Mouse (Mus musculus) kidney, adult 9 months (tissue): ENCODE results near the gene Med9.

Experiments
- DNase-seq: peaks from one replicate; pipeline ENCODE4 v3.0.0; 2022

Med9 gene

DNA sequence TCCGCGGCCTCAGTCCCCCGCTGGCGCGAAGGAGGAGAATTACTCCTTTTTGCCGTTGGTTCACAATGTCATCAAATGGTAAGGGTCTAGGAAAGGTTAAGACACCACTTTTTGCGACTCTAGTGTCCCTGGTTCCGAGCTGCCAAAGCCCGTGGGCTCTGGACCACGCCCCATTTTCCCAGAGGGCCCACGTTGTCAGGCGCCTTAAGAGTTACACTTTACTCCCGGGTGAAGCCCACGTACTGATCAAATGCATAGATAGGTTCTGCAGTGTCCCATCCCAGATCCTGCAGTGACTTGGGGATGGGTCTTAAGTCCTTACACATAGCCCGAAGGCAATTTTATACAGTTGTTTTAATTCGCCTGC is 378 bp downstream of the Med9 start:
- DNase-seq = no peak

DNA sequence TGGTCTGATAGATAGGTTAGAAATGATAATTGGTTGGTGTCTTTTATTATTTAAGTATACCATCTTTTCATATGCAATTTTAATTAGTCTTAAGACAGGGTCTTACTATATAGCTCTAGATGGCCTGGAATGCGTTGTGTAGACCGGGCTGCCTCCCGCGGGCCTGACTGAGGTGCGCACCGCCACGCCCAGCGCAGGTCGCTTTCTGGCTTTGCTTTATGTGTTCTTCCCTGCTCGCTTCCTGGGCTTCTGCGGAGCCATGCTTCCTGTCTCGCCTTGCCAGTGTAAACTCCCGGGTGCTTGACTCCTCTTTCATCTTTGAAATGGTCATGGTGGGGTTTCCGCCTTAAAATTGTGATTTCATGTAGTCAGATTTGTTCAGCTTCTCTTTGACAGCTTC is 4.9 kb downstream of the Med9 start:
- no peak for DNase-seq

DNA sequence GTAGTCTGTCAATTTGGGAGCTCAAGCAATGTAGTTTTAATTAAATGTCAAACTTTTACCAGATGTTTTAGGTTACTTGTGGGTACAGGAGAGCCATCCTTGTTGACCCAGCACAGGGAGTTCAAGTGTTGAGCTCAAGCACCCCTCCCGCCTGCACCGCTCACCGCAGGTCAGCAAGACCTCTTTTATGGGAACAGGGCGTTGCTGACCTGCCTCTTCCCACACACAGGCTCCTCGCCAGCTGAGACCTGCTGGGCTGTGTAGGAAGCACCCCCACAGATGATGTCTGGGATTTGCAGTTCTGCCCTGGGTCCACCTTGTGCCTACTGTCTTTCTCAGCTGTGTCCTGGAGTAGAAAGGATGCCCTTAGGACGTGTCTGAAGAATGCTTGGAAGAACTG is 8.7 kb downstream of the Med9 start:
- no peak for DNase-seq

DNA sequence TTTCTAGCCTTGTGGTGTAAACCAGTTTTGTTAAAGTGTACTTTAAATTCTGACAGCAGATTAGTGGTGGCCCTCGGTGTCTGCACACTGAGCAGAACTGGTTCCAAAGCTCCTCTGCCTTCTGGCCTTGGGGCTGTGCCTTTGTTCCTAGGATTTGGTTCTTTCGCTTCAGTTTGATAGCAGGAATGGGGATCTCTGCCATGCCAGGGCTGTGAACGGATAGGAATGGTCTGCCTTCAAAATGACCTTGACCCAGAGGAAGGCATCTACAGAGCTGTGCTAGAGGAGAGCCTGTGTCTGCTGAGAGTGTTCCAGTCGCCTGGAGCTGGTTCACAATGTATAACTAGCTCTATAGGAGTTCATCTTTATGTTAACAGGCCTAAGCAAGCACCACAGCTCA is 11.4 kb downstream of the Med9 start:
- no peak for DNase-seq

DNA sequence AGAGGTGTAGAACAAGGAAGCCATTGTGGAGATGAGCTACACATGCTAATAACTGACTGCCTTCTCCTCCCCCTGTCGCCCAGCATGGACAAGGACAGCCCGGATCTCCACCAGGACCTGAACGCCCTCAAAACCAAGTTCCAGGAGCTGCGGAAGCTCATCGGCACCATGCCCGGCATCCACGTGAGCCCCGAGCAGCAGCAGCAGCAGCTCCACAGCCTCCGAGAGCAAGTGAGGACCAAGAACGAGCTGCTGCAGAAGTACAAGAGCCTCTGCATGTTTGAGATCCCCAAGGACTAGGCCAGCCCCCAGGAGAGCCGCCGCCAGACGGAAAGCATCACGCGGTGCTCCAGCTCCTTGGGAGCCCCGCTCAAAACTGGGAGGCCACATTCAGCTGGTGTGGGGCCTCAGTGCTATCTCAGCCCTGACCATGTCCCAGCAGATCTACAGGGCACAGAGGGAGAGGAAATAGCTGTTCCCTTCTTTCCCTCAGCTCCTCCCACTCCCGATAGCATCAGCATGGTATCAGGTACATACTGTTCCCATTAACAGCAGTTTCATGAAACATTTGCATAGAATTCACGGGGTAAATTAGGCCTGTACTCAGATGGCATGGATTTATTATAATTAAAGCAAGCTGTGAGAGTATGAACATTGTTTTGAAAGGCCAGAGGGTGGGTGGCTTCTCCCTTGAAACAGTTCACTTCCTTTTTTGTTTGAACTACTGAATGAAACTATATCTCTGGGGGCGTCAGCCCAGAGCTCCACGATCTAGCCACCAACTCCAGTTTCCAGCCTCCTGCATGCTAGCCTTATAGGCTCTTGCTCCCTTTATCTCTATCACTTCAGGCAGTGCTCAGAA is 12.7 kb downstream of the Med9 start:
- DNase-seq = peak; percentile 39

DNA sequence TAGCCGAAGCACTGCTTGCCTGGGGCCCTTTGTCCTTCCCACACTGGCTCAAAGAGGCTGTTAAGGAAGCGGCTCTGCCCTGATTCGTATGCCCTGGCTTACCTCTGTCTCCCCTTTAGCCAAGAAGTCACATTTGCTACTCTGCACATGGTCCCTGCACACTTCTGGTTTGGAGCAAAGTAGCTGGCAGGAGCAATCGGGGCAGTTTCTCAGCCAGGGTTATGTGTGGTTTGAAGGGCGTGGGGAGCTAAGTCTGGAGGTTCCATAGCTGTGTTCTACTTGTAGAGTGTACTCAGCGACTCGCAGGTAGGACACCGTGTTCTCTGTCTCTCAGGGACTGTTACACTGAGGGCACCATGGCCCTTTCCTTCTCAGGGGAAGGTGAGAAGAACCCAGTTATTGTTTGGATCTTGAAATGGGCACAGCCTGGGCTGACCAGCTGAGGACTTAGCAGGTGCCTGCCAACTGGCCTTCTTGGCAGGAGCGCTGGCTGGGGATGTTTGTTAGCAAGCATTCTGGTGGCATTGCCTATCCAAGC is 13.4 kb downstream of the Med9 start:
- DNase-seq = peak; percentile 27

DNA sequence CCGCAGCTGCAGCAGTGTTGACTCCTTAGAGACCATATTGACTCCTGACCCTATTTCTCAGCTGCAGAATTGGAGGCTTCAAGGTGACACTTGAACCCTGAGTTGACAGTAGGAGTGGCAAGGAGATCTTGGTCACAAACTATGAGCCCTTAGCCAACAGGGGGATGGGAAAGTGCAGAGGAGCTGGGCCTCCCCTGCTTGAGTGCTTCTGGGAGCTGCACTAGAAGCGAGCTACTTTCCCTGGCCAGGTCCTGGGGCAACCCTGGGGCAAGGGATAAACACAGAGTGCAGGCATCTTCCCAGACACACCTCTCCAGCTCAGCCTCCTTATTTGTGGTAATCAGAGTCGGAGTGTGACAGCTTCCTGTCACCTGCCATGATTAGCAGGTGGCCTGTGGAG is 14.6 kb downstream of the Med9 start:
- DNase-seq = no peak

DNA sequence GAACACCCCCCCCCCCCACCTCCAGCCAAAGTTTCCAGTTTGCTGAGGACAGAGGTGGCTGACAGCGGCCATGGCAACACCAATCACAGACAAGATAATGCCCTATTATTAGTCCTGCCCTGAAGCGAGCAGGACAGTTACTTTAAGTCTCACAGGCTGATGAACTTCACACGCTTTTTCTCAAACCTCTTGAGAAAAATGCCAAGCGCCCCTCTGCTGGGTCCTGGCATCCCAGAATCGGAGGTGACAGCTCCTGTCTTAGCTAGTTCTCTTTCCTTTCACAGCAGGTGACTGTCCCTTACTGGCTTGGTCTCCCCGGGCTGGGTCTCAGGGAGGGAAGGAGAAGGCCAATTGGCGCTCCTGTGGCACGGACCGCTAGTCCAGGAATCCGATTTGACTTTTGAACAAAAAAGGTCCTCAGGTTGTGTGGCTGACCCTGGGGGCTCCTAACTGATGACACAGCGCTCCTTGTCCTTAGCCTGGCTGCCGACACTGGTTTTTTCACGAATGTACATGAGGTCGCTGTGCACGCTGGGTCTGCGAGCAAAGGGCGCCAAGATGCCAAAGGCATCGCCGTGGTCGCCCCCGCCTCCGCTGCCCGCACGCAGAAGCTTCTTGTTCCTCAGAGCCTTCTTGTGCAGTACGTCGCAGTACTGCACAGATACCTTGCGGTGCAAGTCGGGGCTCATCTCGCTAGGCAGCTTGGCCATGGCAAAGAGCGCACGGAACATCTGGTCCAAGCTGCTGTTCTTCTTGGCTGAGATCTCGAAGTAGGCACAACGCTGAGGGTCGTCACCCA is 15.6 kb downstream of the Med9 start:
- no peak for DNase-seq

DNA sequence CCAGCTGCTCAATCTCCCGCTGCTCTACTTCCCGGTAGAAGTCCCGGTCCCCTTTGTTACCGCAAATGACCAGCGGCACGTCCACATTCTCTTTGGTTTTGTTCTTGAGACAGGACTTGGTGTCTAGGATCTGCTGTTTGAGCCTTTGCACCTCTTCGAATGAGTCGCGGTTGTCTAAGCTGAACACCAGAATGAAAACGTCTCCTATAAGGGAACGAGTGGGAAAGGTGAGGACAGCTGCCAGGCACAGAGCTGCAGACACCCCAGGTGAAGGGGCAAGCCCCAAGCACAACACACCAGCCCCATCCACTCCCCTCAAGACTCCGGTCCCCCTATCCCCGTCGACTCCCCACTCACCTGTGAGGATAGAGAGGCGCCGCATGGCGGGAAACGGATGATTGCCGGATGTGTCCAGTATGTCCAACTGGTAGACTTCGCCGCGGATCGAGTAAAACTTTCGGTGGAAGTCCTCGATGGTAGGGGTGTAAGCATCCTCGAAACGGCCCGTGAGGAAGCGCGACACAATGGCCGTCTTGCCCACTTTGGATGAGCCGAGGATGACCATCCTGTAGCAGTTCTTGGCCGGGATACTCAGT is 16.3 kb downstream of the Med9 start:
- peak; percentile 19 for DNase-seq

DNA sequence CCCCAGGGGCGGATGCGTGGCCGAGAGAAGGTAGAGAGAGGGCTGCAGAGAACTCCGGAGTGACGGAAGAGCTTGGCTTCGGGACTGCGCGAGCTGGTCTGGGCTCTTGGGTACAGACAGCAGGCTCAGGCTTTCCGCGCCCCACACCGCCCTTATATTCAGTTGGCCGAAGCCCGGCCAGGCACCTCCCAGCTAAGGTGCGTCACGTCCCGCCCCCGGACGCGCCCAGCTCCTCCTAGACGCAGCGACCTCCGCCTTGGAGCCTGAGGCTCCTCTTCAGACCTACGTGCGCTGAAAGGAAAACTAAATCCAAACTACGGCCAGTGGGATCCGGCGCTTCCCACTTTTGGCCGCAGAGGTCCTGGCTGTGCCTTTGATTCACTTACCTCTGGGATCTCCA is 16.8 kb downstream of the Med9 start, which contains the start of gene Rasd1:
TSS of gene Rasd1 (minus strand) at position 127 of the 400 bp plus-strand sequence.
- peak; percentile 88 for DNase-seq

DNA sequence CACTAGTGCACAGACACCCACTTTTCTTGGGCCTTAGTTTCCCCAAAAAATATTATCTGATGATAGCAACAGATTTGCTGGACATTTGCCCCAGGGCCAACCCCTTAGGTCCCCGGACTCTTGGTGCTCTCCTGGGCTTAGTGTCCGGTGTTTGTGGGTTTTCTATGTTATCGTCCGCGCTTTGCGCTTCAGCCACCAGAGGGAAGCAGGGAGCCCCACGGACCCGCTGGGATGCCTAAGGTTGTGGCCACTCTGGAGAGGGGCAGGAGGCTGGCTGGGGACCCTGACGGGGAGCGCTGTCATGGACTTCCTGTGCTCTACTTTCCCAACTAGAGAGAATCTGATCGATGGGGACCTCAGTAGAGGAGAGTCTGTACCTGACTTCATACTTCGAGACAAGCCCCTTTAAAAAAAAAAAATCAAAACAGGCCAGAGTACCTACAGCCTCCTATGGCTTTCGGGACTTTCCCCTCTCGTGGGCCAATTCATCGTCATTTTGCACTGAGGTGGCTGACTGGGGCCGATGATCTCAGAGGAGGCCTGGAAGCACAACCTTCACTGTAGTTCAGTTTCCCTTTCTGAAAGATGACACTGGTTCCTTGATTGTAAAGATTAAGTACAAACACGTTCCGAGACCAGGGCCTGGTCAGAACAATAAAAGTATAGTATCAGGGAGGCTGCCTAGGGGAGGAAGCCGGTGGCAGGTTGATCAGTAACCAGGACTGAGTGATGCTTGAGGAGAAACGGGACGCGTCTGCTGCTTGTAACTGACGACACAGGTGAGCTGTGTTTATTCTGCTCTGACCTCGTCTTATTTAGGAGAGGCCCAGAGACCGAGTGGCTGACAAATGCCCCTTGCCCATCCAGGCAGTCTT is 17.5 kb downstream of the Med9 start:
- DNase-seq = peak; percentile 87

DNA sequence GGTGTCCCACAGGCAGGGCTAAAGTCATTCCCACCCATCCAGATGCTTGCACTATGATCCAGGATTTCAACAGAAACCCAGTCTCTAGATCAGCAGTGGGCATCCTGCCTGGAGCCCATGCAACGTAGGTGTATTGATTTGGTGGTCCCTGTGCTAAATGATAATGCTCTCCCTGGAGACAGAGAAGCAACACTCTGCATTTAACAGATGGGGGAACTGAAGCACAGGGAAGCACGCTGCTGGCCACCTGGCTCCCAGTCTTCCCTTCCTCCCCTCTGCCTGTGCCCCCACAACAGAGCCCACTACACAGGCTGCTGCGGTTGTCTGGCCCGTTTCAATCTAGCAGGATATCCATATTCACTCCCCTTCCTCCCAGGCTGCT is 18.1 kb downstream of the Med9 start:
- DNase-seq = no peak

DNA sequence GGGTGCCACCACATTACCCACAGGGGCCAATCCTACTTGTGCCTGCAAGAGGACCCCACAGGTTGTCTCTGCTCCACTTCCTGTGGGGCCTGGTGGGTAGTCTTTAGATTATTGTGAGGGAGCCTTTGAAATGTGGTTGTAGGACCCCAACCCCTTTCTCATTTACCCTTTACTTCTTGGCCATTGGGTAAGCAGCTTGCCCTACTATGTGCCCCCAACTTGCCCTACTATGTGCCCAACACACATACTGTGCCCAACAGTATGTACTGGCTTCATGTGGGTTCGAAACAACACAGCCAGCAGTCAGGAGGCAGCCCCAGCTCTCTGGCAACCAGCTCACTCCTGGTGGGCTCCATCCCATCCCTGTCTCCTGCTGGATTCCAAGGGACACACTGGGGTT is 19.8 kb downstream of the Med9 start:
- no peak for DNase-seq

DNA sequence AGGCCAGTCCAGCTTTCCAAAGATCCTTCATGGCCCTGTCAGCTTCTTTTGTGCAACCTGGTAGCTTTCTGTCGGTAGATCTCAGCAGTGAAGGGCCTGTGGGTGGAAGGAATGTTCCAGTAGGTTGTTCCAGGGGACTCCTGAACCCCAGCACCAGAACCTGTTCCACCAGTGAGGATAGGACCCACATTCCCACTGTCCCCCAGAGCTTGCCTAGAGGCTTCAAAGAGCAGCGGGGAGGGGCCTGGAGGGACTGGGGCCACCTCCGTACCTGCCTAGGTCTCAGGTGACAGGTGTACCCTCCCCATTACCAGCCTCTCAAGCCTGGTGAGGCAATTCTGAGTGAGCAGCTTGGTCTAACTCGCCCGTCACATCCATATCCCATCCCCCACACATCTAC is 22.8 kb downstream of the Med9 start:
- DNase-seq = no peak

DNA sequence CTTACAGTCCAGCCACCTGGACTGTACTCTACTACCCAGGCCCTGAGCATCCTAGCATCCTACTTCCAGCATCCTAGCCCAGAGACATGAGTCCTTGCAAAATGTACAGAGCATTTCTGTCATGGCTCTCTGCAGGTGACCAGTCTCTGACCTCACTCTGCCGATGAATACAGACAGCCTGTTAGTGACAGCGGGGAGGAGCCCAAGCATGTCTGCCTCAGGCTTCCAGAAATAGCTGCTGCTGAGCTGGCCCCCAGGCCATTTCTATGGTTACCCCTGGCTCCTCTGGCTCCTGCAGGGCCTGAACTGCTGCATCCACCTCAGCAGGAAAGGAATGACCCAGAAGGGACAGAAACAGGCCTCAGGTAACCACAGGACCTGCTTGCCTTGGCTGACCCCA is 23.7 kb downstream of the Med9 start:
- no peak for DNase-seq

DNA sequence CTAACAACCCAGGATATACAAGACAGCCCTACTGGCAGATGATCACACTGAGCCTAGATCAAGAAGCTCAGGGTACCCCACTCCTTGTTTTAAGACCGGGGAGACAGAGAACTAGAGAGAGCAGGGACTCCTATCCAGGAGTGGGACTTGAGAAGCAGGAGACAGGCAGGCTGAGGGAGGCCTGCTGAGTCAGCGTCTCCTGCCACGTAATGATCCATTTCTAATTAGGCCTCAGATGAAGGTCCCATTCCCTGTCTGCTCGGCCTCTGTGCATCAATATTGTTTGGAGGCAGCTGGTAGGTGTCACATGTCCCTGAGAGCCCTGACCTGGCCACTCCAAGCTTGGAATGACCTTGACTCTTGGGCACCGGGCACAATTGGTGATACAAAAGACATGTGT is 25.4 kb downstream of the Med9 start:
- DNase-seq = no peak

DNA sequence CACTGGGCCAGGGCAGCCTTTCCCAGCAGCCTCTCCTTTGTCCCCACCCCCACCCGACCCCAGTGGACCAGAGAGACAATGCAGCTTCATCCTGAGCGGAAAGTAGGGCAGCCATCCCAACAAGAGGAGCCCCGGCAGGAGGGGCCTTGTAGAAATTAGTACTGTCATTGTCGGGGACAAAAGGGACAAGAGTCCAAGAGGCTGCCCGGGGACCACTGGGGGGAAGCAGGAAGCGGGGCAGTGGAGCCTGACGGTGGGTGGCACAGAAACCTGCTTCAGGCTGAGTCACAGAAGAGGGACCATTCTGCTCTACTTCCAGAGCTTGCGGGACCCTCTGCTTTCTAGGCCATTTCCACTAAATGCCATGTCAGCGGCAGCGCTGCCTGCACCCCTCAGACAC is 27.2 kb downstream of the Med9 start:
- DNase-seq = no peak

DNA sequence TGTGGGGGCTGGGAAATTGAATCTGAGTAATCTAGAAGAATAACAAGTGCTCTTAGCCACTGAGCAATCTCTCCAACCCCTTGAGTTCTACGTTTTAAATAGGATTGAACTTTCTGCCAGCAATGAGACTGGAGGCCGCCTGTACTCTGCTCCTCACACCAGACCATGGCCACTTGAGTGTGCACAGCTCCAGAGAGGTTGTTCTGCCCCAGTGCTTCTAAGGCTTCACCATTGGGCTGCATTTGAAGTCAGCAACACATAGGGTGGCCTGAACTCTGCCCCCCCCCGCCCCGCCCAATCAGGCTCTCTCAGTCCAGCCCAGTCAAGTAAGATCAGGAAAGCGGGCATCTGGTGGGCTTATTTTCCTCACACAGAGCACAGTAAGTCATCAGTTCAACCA is 29.8 kb downstream of the Med9 start:
- peak; percentile 46 for DNase-seq

DNA sequence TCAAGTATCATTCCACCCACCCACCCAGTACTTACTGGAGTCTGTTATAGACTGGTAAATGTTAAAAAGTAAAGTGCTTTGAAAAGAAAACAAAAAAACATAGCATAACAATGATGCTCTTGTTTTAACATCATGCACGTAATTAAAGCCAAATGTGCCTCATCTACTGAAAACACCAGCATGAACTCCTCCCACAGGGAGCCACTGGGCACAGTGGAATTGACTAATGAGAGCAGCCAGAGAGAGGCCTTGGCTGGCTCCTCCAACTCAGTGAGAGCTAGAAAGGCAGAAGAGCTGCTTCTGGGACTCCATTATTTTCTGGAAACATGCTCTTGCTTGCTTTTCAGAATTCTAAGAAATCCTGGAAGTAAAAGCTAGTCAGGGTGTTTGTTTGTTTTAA is 41.4 kb downstream of the Med9 start:
- DNase-seq = no peak

DNA sequence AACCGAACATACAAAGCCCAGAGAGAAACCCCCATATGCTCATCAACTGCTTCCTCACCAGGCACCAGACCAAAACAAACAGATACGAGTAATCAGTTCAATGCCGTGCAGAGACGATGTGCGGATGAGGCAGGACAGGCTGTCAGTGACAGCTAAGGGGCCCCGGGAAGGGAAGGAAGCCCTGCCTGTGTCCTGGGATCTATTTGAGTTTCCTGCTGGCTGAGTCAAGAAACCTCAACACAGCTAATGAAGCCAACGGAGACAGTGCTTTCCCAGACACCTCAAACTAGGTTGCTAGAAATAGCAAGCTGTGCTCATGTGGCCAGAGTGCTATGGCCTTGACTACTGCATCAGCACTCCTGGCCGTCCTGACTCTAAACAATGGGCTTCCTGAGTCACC is 43.4 kb downstream of the Med9 start:
- peak; percentile 16 for DNase-seq

DNA sequence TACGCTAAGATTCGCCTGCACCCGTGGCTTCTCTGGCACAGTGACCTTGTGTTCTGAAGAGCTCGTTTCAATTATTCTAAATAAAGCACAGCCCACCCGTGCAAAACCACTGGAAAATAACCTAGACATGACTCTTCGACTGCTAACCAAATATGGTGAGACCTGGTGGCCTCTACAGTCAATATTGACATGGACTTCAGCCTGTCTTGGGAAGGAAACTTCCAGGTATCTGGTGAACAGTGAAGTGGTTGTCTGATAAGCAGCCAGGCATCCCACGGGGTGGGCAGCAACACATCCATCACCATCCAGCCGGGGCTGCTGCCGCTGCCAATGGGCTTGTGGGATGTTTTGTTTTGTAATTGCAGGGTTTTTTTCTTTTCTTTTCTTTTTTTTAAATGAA is 46.3 kb downstream of the Med9 start:
- DNase-seq = no peak

DNA sequence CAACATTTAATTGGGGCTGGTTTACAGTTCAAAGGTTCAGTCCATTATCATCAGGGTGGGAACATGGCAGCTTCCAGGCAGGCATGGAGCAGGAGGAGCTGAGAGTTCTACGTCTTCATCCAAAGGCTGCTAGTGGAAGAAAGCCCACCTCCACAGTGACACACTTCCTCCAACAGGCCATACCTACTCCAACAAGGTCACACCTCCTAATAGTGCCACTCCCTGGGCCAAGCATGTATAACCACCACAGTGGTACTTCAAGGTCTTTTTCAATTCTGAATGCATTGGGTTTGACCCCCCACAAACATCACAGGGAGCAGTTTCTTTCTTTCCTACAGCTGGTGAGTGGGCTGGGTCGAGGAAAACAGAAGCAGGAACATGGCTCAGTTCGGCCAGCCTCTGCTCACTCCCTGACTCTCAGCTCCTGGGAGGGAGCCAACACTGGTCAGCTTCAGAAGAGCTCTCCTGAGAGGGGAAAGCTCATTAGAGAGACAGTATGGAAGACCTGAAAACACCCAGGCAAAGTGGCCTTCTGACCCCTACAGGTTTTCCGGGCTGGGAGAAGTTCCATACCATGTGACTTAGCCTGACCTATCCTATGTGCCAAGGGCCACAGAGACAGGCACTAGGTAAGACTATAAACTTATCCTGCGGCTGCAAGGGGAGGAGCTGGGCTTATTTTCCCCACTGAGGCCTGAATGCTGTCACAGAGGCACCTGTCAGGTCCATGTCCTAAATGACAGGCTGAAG is 53.4 kb downstream of the Med9 start:
- DNase-seq = no peak
